Mouse (Mus musculus) kidney, adult 2 months (tissue): ENCODE measurements at regions not wholly inside any gene's neighbourhood (a gene's known extent, or its start where the extent isn't known, plus 50 kb on each side); places are given as distances from the start of the nearest gene placed in this dataset.

Experiments
- DNase-seq: peaks from one replicate; pipeline ENCODE4 v3.0.0; 2021
- H3K27ac ChIP-seq: fragments of 200-500 bp; 2 replicates; pipeline ENCODE4 v1.5.1; 2012; ENCODE audit warnings: low read depth, low read length, control low read depth, inconsistent platforms; ENCODE audit not compliant: insufficient read depth
- H3K27me3 ChIP-seq: fragments of 200-500 bp; replicated peaks from 2 replicates; pipeline ENCODE4 v1.6.1; 2012; ENCODE audit warnings: mild to moderate bottlenecking, moderate library complexity, low read length, inconsistent platforms; ENCODE audit not compliant: control insufficient read depth, insufficient read depth
- H3K36me3 ChIP-seq: fragments of 200-500 bp; 2 replicates; pipeline ENCODE4 v1.6.1; 2012; ENCODE audit warnings: mild to moderate bottlenecking, moderate library complexity, low read length, inconsistent platforms; ENCODE audit not compliant: control insufficient read depth, insufficient read depth
- H3K4me1 ChIP-seq: fragments of 200-500 bp; 2 replicates; pipeline ENCODE4 v1.6.1; 2011; ENCODE audit warnings: low read length; ENCODE audit not compliant: control insufficient read depth, insufficient read depth
- H3K4me3 ChIP-seq: fragments of 200-500 bp; 2 replicates; pipeline ENCODE4 v1.5.1; 2011; ENCODE audit warnings: mild to moderate bottlenecking, low read depth, low read length, control low read depth; ENCODE audit not compliant: insufficient read depth
- CTCF ChIP-seq: fragments of 200-500 bp; conservative IDR thresholded peaks from 2 replicates; pipeline ENCODE4 v1.5.1; 2011; ENCODE audit warnings: low read depth, mild to moderate bottlenecking, control low read depth, low read length, moderate library complexity, mixed read lengths; ENCODE audit not compliant: insufficient read depth, insufficient read length
- POLR2A ChIP-seq: fragments of 200-500 bp; IDR thresholded peaks from one replicate; pipeline ENCODE4 v1.6.1; 2011; ENCODE audit warnings: low read depth, low read length, control low read depth
- WGBS: fragments of 180-500 bp; shearing (Covaris S2); methylation state at CpG from one replicate; pipeline ENCODE4 v1.1.7; 2018; 5-methylcytosine and 5-hydroxymethylcytosine counted together

- Histone ChIP-seq H3K4me1 (no peaks in the 10 kb centered on the region), H3K27me3 (no peaks in the 10 kb centered on the region), H3K4me3 (no peak overlapping the region), H3K36me3 (no peaks in the 10 kb centered on the region), H3K27ac (no peak overlapping the region)
- WGBS = 58% methylated on average over 1 of the region's 1 CpGs
- no peak for DNase-seq
- TF ChIP-seq CTCF (no peak), POLR2A (no peak)
Measured at GRCm38 (mm10) chr16:29147766-29148165, 61.7 kb upstream of the Hrasls start.

DNA sequence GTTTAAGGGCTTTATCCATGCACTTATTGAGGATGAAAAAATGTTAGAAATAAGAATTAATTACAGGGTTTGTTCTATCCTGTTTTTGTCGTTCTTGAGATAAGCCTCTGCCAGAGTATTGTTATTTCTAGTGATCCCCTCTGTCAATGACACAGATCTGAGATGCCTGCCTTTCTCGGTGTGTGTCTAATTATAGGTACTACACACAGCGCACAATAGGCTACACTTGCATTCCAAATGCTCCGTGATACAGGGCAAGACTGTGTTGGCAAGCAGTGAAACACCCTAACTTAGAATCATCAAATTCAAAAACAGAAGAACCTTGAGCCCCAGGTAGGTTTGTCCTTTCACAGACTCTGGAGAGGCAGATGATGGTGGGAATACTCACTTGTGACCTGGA, 90.3 kb upstream of the Hrasls start:
- WGBS = 82% methylated on average over 4 of the region's 4 CpGs
- Histone ChIP-seq H3K27ac (no peak overlapping the region), H3K27me3 (no peaks in the 10 kb centered on the region), H3K4me1 (no peaks in the 10 kb centered on the region), H3K36me3 (no peaks in the 10 kb centered on the region), H3K4me3 (no peak overlapping the region)
- no peak for TF ChIP-seq POLR2A
- TF ChIP-seq CTCF = no peak
- DNase-seq = no peak

DNA sequence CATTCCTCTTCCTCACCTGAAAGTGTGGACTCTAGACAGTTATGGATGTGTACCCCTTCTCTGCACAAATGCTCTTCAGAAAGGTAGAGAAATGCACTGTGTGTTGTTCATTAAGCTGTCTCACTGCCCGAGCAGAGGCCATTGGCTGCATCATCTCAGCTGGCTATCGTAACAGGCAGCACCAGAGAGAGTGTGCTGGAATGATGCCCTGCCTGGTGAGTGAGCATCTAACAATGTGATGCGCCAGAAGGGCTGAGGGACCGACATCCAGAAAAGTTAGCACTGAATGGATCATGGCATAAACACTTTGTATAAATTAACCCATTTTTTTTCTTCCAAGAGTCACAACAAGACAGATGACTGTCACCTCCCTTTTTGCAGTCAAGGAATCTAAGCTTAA, 112.7 kb upstream of the Hrasls start:
- WGBS = 87% methylated on average over 4 of the region's 4 CpGs
- Histone ChIP-seq H3K36me3 (no peaks in the 10 kb centered on the region), H3K27ac (no peak overlapping the region), H3K4me1 (no peaks in the 10 kb centered on the region), H3K27me3 (no peaks in the 10 kb centered on the region), H3K4me3 (no peak overlapping the region)
- no peak for TF ChIP-seq POLR2A
- TF ChIP-seq CTCF = no peak
- DNase-seq = no peak

DNA sequence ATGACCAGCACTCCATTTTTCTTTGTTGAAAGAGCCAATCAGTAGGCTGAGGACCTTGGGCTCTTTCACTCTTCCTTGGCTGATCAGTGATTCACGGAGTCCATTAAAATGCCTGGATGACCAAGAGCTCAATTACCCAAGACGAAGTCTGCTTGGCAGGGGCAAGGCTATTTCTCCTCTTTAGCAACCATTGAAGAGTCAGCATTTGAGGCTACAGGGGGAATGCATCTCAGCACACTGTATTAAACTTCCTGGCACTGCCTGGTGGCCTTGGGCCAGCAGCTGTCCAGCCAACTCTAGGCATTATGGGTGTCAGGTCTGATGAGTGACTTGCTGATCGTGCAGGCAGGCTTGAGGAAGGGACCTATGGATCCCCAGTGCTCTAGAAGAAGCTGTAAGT, 136.5 kb upstream of the Mb21d2 start:
- DNase-seq = no peak
- TF ChIP-seq POLR2A (no peak), CTCF (no peak)
- 52% methylated on average over 3 of the region's 3 CpGs for WGBS

DNA sequence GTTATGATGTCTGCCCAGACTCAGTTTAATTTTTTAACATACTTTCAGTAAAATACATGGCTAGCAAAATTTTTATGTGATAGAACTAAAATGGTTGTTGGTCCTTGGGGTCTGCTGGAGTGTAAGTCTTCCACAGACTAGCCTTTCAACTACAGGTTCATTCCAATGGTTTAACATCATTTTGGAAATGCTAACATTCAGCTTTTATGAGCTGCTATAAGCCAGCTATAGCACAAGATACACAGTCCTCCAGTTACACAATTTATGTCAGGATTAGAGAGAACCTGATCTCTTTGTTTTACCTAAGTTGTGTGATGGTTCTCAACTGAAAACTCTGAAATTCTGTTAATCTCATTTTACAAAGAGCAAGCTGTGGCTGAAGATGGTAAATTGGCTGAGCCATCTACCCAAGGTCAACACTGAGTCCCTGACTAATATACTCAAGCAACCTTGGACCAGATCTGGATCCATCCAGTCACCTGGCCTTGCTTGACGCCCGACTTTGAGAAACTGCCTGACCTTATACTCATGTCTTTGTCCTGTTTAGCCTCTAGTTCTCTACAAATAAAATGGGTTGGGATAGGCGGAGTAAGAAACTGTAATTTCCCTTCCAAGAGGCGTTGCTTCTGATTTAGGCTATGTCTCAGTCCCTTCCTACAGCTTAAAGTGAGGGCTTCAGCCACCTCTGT, 135.8 kb upstream of the Mb21d2 start:
- no peak for DNase-seq
- TF ChIP-seq POLR2A = no peak
- Histone ChIP-seq H3K27me3 (no peaks in the 10 kb centered on the region), H3K27ac (no peak overlapping the region), H3K4me1 (no peaks in the 10 kb centered on the region), H3K4me3 (no peak overlapping the region), H3K36me3 (no peaks in the 10 kb centered on the region)
- WGBS = 91% methylated on average over 4 of the region's 4 CpGs

More for the DNA sequence above, 136.5 kb upstream of the Mb21d2 start:
- H3K27ac ChIP-seq = no peak overlapping the region
- no peaks in the 10 kb centered on the region for H3K4me1 ChIP-seq
- H3K27me3 ChIP-seq = no peaks in the 10 kb centered on the region
- H3K36me3 ChIP-seq = no peaks in the 10 kb centered on the region
- no peak overlapping the region for H3K4me3 ChIP-seq

DNA sequence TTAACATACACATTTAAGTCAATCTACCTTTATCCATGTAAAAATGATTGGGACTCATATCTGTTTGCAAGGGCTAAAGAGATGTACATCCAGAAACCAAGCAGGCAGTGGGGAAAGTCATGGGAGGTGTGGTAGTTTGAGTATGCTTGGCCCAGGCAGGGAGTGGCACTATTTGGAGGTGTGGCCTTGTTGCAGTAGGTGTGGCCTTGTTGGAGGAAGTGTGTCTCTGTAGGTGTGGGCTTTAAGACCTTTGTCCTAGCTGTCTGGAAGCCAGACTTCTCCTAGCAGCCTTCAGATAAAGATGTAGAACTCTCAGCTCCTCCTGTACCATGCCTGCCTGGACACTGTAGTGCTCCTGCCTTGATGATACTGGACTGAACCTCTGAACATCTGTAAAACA, 133.9 kb upstream of the Mb21d2 start:
- Histone ChIP-seq H3K4me1 (no peaks in the 10 kb centered on the region), H3K4me3 (no peak overlapping the region), H3K27ac (no peak overlapping the region), H3K27me3 (no peaks in the 10 kb centered on the region), H3K36me3 (no peaks in the 10 kb centered on the region)
- no peak for DNase-seq
- TF ChIP-seq CTCF (no peak), POLR2A (no peak)

- DNase-seq = no peak
- 88% methylated on average over 5 of the region's 5 CpGs for WGBS
- Histone ChIP-seq H3K4me1 (no peaks in the 10 kb centered on the region), H3K36me3 (no peaks in the 10 kb centered on the region), H3K4me3 (no peak overlapping the region), H3K27ac (no peak overlapping the region), H3K27me3 (no peaks in the 10 kb centered on the region)
- TF ChIP-seq CTCF = no peak
- no peak for TF ChIP-seq POLR2A
Measured at GRCm38 (mm10) chr16:29057076-29057475, 127.6 kb upstream of the Mb21d2 start.
